Mouse (Mus musculus): Measurements from ENCODE around the gene Sema3b. TPM values are rescaled to one million over a fixed set of nuclear protein-coding genes. Genes with fewer than 3 reads are reported as not detected.
A peak's percentile ranks its signal among the peaks of the same experiment; 100 is the strongest.

Gene Sema3b
- polyA plus RNA-seq (2015; fragmentation: Nextera tagmentation; extraction: Ambion mirVana): 9.9 and 11.8 TPM in 2 replicates

GRCm38 (mm10) chr9:107608741-107609432 is at the start of gene Sema3b:
Sema3b (minus strand) TSS chr9:107609229.
- Histone ChIP-seq H3K4me1 (peaks cover 93% of the 10 kb centered on the region), H3K27me3 (replicated peaks) (peaks cover 15% of the 10 kb centered on the region; the same call in 1 of the 2 replicates), H3K9me3 (no peaks in the 10 kb centered on the region), H3K4me2 (peak within 1 kb of the TSS; percentile 64), H3K9ac (peak within 1 kb of the TSS; percentile 76), H3K27ac (replicated peaks) (peak within 1 kb of the TSS; percentile 71), H3K4me3 (peak within 1 kb of the TSS; percentile 8; the same call in 1 of the 2 replicates), H3K36me3 (peaks cover 5% of the 10 kb centered on the region)
- WGBS: 52% methylated on average over 11 of the region's 12 CpGs
- ATAC-seq (ENCODE audit: extremely low read depth, insufficient number of reproducible peaks, low FRiP score, low TSS enrichment): no peak

DNA sequence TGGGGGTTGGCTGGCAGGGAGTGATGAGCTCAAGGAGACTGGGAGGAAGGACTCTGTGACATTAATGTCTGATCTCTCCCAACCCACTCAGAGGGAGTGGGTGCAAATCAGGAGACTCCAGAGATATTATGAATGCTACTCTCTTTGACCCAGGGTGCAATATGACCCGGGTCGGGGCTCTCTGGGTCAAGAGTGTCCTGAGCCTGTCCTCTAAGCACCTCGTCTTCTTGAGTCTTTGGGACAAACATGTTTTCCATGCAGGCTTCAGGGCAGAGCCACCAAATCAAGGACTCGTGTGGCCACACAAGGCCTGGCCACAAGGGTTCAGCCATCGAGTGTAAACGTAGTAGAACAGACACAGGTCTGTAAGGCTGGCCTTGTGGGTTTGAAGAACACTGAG is 49.1 kb upstream of the Sema3b start:
- H3K27ac ChIP-seq (replicated peaks): no peak overlapping the region

GRCm38 (mm10) chr9:107657144-107657543 is 48.1 kb upstream of the Sema3b start:
- H3K4me3 ChIP-seq: no peak overlapping the region
- no peaks in the 10 kb centered on the region for H3K36me3 ChIP-seq
- no peak overlapping the region for H3K27ac ChIP-seq (replicated peaks)
- H3K4me2 ChIP-seq: no peak overlapping the region
- H3K4me1 ChIP-seq: no peaks in the 10 kb centered on the region
- H3K27me3 ChIP-seq (replicated peaks): peaks cover 9% of the 10 kb centered on the region
- 77% methylated on average over 5 of the region's 5 CpGs for WGBS
- H3K9me3 ChIP-seq: no peaks in the 10 kb centered on the region
- ATAC-seq (ENCODE audit: extremely low read depth, insufficient number of reproducible peaks, low FRiP score, low TSS enrichment): no peak
- H3K9ac ChIP-seq: no peak overlapping the region

More for the DNA sequence above, 49.1 kb upstream of the Sema3b start:
- no peak for ATAC-seq (ENCODE audit: extremely low read depth, insufficient number of reproducible peaks, low FRiP score, low TSS enrichment)
- Histone ChIP-seq H3K4me1 (no peaks in the 10 kb centered on the region), H3K9me3 (no peaks in the 10 kb centered on the region), H3K4me2 (no peak overlapping the region), H3K27me3 (replicated peaks) (peaks cover 16% of the 10 kb centered on the region), H3K36me3 (no peaks in the 10 kb centered on the region), H3K4me3 (no peak overlapping the region), H3K9ac (no peak overlapping the region)
- 76% methylated on average over 6 of the region's 6 CpGs for WGBS

DNA sequence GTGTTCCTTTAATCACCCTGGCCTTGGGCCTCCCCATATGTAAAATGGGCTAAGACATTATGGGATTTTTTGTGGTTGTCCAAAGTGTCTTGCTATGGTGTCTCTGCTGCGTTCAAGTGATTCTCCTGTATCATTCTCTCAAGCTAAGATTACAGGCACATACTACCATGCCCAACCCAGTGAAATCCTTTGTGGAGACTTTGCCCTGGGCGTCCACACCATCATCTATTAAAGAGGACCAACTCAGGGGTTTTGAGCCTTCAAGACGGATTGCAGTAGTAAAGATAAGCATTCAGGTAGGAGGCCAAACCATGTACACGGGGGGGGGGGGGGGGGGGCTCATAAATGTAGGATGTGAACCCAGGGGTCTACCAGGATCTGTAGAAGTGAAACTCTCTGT is 45.6 kb upstream of the Sema3b start:
- Histone ChIP-seq H3K4me2 (no peak overlapping the region), H3K27me3 (replicated peaks) (peaks cover 7% of the 10 kb centered on the region; the same call in 1 of the 2 replicates), H3K27ac (replicated peaks) (no peak overlapping the region), H3K4me3 (no peak overlapping the region), H3K9ac (no peak overlapping the region), H3K9me3 (no peaks in the 10 kb centered on the region), H3K4me1 (peaks cover 15% of the 10 kb centered on the region), H3K36me3 (no peaks in the 10 kb centered on the region)
- 72% methylated on average over 4 of the region's 4 CpGs for WGBS
- ATAC-seq (ENCODE audit: extremely low read depth, insufficient number of reproducible peaks, low FRiP score, low TSS enrichment): no peak

- H3K4me2 ChIP-seq: no peak overlapping the region
- no peak overlapping the region for H3K9ac ChIP-seq
- no peak for ATAC-seq (ENCODE audit: extremely low read depth, insufficient number of reproducible peaks, low FRiP score, low TSS enrichment)
- peaks cover 8% of the 10 kb centered on the region; the same call in 1 of the 2 replicates for H3K27me3 ChIP-seq (replicated peaks)
- H3K9me3 ChIP-seq: no peaks in the 10 kb centered on the region
- no peak overlapping the region for H3K4me3 ChIP-seq
- no peaks in the 10 kb centered on the region for H3K36me3 ChIP-seq
- H3K27ac ChIP-seq (replicated peaks): no peak overlapping the region
- peaks cover 18% of the 10 kb centered on the region for H3K4me1 ChIP-seq
- 75% methylated on average over 2 of the region's 2 CpGs for WGBS
Measured at GRCm38 (mm10) chr9:107653474-107653873, 44.4 kb upstream of the Sema3b start.

DNA sequence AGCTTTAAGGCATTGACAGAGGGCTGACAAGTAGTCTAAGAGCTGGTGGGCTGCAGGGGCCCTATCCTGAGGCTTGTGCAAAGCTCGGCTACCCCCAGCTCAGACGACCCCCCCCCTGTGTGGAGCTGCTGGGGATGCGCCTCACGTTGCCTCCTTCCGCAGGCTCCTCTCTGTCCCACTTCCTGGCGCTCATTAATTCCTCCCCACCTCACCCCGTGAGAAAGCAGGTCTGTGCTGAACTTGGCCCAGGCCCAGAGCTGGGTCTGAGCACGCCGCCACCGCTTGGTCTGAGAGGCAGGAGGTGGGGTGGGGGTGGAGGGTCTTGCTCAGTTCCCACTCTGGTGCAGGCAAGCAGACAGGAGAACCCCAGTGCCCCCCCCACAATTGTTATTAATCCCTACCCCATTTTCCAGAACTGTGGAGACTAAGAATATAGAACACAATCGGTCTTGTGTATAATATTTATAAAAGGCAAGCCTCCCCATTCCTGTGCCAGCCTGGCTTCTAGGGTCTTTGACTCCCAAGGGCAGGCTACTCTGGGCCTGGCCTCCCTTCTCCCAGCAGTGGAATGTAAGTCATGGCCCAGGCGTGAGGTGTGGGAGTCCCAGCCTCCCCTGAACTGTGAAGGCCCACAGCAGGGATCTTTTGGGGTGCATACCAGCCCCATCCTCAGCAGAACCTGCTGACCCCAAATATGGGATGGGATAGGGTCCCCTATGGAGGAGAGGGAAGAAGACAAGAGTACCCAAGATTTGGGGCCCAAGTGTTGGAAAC is 41.9 kb upstream of the Sema3b start:
- Histone ChIP-seq H3K36me3 (no peaks in the 10 kb centered on the region), H3K9me3 (no peaks in the 10 kb centered on the region), H3K27me3 (replicated peaks) (peaks cover 12% of the 10 kb centered on the region; the same call in 1 of the 2 replicates), H3K9ac (peak overlapping the region; percentile 17; the same call in 1 of the 2 replicates), H3K4me3 (no peak overlapping the region), H3K4me1 (peaks cover 18% of the 10 kb centered on the region), H3K4me2 (no peak overlapping the region), H3K27ac (replicated peaks) (no peak overlapping the region)
- 20% methylated on average over 12 of the region's 12 CpGs for WGBS
- ATAC-seq (ENCODE audit: extremely low read depth, insufficient number of reproducible peaks, low FRiP score, low TSS enrichment): no peak

DNA sequence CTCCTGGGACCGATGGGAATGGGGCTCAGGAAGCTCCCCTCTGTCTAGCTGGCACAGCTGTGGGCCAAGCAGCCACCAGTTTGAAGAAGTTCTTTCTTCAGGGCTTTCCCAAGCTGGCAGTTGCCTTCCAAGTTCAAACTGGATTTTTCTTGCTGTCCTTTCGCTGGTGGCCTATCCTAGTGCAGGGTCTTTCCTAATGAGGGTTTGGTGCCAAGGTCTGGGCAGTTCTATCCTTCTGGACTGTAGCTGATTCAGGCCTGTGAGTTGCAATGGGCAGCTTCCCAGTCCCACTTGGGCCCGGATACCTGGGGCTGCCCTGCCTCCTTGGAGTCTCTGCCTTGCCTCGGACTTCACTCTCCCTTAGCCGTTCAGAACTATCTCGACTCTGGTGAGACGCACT is 41.2 kb upstream of the Sema3b start:
- H3K36me3 ChIP-seq: no peaks in the 10 kb centered on the region
- H3K9me3 ChIP-seq: no peaks in the 10 kb centered on the region
- no peak for ATAC-seq (ENCODE audit: extremely low read depth, insufficient number of reproducible peaks, low FRiP score, low TSS enrichment)
- peaks cover 11% of the 10 kb centered on the region; the same call in 1 of the 2 replicates for H3K27me3 ChIP-seq (replicated peaks)
- H3K27ac ChIP-seq (replicated peaks): no peak overlapping the region
- H3K4me1 ChIP-seq: peaks cover 20% of the 10 kb centered on the region
- H3K4me2 ChIP-seq: no peak overlapping the region
- WGBS: 71% methylated on average over 7 of the region's 7 CpGs
- H3K4me3 ChIP-seq: no peak overlapping the region
- peak overlapping the region; percentile 17; the same call in 1 of the 2 replicates for H3K9ac ChIP-seq

DNA sequence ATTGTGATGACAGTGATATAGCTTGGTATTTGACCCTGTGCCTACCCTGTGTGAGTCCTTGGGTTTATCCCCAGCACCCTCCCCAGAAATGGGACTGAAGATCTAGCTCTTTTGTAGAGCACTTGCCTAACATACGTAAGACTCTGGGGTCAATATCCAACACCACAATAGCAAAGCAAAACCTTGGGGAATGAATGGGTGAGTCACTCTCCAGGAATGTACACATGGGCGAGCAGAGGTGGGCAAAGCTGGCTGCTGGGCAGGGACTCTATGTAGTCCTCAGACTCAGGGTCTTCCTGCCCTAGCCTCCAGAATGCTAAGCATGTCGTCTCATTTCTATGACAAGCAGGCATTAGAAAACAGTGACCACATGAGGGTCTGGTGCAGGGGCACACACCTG is 39.7 kb upstream of the Sema3b start:
- H3K9me3 ChIP-seq: no peaks in the 10 kb centered on the region
- no peak overlapping the region for H3K9ac ChIP-seq
- no peak for ATAC-seq (ENCODE audit: extremely low read depth, insufficient number of reproducible peaks, low FRiP score, low TSS enrichment)
- 48% methylated on average over 3 of the region's 3 CpGs for WGBS
- H3K27ac ChIP-seq (replicated peaks): no peak overlapping the region
- H3K4me1 ChIP-seq: peaks cover 31% of the 10 kb centered on the region
- no peaks in the 10 kb centered on the region for H3K36me3 ChIP-seq
- H3K4me2 ChIP-seq: no peak overlapping the region
- H3K27me3 ChIP-seq (replicated peaks): peaks cover 15% of the 10 kb centered on the region; the same call in 1 of the 2 replicates
- no peak overlapping the region for H3K4me3 ChIP-seq

DNA sequence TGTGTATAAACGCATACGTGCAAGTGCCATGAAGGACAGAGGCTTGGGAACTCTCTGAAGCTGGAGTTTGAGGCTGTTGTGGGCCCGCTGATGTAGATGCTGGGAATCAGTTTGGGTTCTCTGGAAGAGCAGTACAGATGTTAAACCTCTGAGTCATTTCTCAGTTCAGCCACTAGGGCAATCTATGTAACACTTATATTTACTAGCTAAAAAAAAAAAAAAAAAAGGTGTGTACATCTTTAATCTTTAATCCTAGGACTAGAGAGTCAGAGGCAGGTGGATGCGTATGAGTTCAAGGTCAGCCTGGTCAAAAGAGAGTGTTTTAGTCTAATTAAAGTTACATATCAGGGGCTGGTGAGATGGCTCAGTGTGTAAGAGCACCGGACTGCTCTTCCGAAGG is 37.9 kb upstream of the Sema3b start:
- Histone ChIP-seq H3K9ac (no peak overlapping the region), H3K4me2 (no peak overlapping the region), H3K4me1 (peaks cover 31% of the 10 kb centered on the region), H3K36me3 (no peaks in the 10 kb centered on the region), H3K27me3 (replicated peaks) (peaks cover 15% of the 10 kb centered on the region; the same call in 1 of the 2 replicates), H3K9me3 (no peaks in the 10 kb centered on the region), H3K4me3 (no peak overlapping the region), H3K27ac (replicated peaks) (no peak overlapping the region)
- 78% methylated on average over 6 of the region's 6 CpGs for WGBS
- ATAC-seq (ENCODE audit: extremely low read depth, insufficient number of reproducible peaks, low FRiP score, low TSS enrichment): no peak

DNA sequence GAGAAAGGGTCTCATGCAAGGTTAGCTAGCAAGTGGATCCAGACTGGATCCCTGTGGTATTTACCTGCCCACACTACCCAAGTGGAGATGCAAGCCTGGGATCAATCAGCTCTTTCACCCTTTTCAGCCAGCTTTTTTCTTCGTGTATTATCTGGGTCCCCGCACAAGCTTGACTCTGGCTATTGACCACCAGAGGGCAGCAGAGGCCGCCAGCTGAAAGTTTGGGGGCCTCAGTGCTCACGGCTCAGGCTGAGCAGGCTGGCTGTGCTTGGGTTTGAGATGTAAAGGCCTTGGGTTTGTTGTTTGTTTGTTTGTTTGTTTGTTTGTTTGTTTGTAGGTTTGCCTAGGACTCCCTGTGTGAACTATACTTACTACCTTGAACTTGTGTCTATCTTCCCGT is 36.5 kb upstream of the Sema3b start:
- Histone ChIP-seq H3K4me1 (peaks cover 24% of the 10 kb centered on the region), H3K27ac (replicated peaks) (no peak overlapping the region), H3K9ac (no peak overlapping the region), H3K36me3 (no peaks in the 10 kb centered on the region), H3K9me3 (no peaks in the 10 kb centered on the region), H3K4me3 (no peak overlapping the region), H3K27me3 (replicated peaks) (peaks cover 15% of the 10 kb centered on the region; the same call in 1 of the 2 replicates), H3K4me2 (no peak overlapping the region; the same call in 1 of the 2 replicates)
- no peak for ATAC-seq (ENCODE audit: extremely low read depth, insufficient number of reproducible peaks, low FRiP score, low TSS enrichment)
- 15% methylated on average over 5 of the region's 5 CpGs for WGBS

DNA sequence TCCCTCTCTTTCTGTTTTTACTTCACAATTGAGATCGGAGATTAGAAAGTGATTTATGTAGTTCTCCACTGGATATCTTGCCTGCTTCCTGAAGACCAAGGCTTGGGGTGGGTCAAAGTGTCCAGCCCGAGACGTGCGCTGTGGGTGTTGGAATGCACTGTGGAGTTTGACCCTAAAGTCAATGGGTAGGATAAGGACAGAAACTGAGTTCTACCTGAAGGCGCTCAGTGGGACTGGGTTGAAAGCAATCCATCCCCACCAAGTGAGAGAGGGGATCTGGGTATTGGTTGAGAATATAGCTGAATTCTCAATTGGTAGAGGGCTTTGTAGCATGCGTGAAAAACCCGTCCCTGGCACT is 36.1 kb upstream of the Sema3b start:
- WGBS: 46% methylated on average over 7 of the region's 7 CpGs
- H3K4me2 ChIP-seq: peak overlapping the region; percentile 76
- no peak for ATAC-seq (ENCODE audit: extremely low read depth, insufficient number of reproducible peaks, low FRiP score, low TSS enrichment)
- H3K9me3 ChIP-seq: no peaks in the 10 kb centered on the region
- peak overlapping the region; percentile 82 for H3K9ac ChIP-seq
- no peak overlapping the region for H3K27ac ChIP-seq (replicated peaks)
- peaks cover 15% of the 10 kb centered on the region; the same call in 1 of the 2 replicates for H3K27me3 ChIP-seq (replicated peaks)
- H3K4me3 ChIP-seq: peak overlapping the region; percentile 49; the same call in 1 of the 2 replicates
- no peaks in the 10 kb centered on the region for H3K36me3 ChIP-seq
- peaks cover 21% of the 10 kb centered on the region for H3K4me1 ChIP-seq

Measured in heart, embryonic 13.5 days (tissue).